Comparison of ENCODE assay signal across 25 mouse cellular contexts in the genomic region with DNA sequence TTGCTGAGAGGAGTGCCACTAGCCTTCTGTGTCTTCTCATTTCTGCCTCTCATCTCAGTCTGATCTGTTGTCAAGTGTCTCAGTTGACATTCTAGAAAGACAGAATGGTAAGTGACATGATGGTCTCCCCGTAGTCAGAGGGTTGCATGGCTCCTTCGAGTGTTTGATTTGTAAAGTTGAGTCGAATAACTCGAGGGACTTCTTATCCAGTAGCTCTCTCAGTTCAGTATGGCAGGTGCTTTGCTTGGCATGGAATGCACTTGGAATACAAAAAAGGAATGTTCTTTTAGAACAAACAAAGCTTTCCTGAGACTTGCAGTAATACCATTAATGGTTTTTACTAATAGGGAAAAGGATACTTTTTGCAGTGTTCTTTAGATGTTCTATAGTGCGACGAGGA.
"Had no signal": no experiment of that assay in that cellular context is flagged by ENCODE, and none has a peak within 500 bp of the region (broad histone marks: within the 10 kb centered on the region; RNA-seq: fewer than 3 reads in every experiment).

No protein-coding gene starts in this region.

- H3K27me3 ChIP-seq: heart, embryonic 12.5 days; hindbrain, embryonic 12.5 days; intestine, embryonic 15.5 days; kidney, embryonic 15.5 days; limb, embryonic 13.5 days; limb, embryonic 15.5 days had no signal

- H3K27ac ChIP-seq: heart, embryonic 10.5 days; hindbrain, embryonic 10.5 days; hindbrain, embryonic 12.5 days; hindbrain, embryonic 14.5 days; intestine, embryonic 15.5 days; kidney, embryonic 15.5 days; kidney, postnatal 0 days; limb, embryonic 13.5 days; limb, embryonic 15.5 days had no signal

- H3K9me3 ChIP-seq: hindbrain, embryonic 12.5 days; intestine, embryonic 15.5 days; kidney, embryonic 15.5 days; limb, embryonic 13.5 days; limb, embryonic 15.5 days had no signal

- DNase-seq: forebrain, postnatal 0 days; gastrocnemius, postnatal 10 days; gastrocnemius, postnatal 25 days; heart, adult 18-20 months; heart, postnatal 10 days; heart, postnatal 4 days; kidney, adult 11 months; kidney, adult 2 months; kidney, adult 9 months; kidney, postnatal 14 days; kidney, postnatal 36 days; layer of hippocampus, adult 9-11 months; layer of hippocampus, postnatal 36 days; left cerebral cortex, postnatal 4 days had no signal

- H3K4me2 ChIP-seq: heart, embryonic 12.5 days; hindbrain, embryonic 12.5 days; hindbrain, embryonic 14.5 days; intestine, embryonic 15.5 days; kidney, embryonic 15.5 days; limb, embryonic 13.5 days; limb, embryonic 15.5 days had no signal

- H3K4me1 ChIP-seq: heart, embryonic 10.5 days; heart, embryonic 12.5 days; hindbrain, embryonic 10.5 days; hindbrain, embryonic 12.5 days; intestine, embryonic 15.5 days; limb, embryonic 13.5 days; limb, embryonic 15.5 days had no signal

- H3K4me3 ChIP-seq: heart, embryonic 10.5 days; heart, embryonic 12.5 days; hindbrain, embryonic 10.5 days; hindbrain, embryonic 12.5 days; intestine, embryonic 15.5 days; kidney, embryonic 15.5 days; limb, embryonic 13.5 days; limb, embryonic 15.5 days had no signal

- ATAC-seq: forebrain, postnatal 0 days; hindbrain, embryonic 16.5 days; intestine, embryonic 15.5 days had no signal

- H3K9ac ChIP-seq: forebrain, postnatal 0 days; heart, embryonic 12.5 days; hindbrain, embryonic 12.5 days; hindbrain, embryonic 14.5 days; intestine, embryonic 15.5 days; kidney, embryonic 15.5 days; limb, embryonic 13.5 days; limb, embryonic 15.5 days had no signal
